Mouse (Mus musculus): ENCODE data around the gene Slc25a13. TPM values are rescaled to one million over a fixed set of nuclear protein-coding genes. Genes with fewer than 3 reads are reported as not detected.
A peak's percentile ranks its signal among the peaks of the same experiment; 100 is the strongest.

Slc25a13 gene
- total RNA-seq, 2 experiments from 2014 or later, result 124 to 140 TPM

GRCm38 (mm10) chr6:6070015-6070414 lies 147.0 kb downstream of the Slc25a13 start:
- DNase-seq (ENCODE audit: low spot score), result no peak
- intact Hi-C loops (cut with DNase I), result no loop called here

GRCm38 (mm10) chr6:6067201-6067600 lies 149.8 kb downstream of the Slc25a13 start:
- intact Hi-C loops (cut with DNase I), result no loop called here
- DNase-seq (ENCODE audit: low spot score), result no peak

GRCm38 (mm10) chr6:6058548-6058947 lies 158.4 kb downstream of the Slc25a13 start:
- DNase-seq (ENCODE audit: low spot score), result no peak
- intact Hi-C loops (cut with DNase I), result no loop called here

- DNase-seq (ENCODE audit: low spot score), result no peak
- intact Hi-C loops (cut with DNase I), result no loop called here
These were observed 163.0 kb downstream of the Slc25a13 start for GRCm38 (mm10) chr6:6053946-6054345.

- DNase-seq (ENCODE audit: low spot score), result no peak
- intact Hi-C loops (cut with DNase I), result no loop called here
These were observed 164.3 kb downstream of the Slc25a13 start for GRCm38 (mm10) chr6:6052696-6053095.

GRCm38 (mm10) chr6:6046729-6047424 lies 170.1 kb downstream of the Slc25a13 start:
- no peak for DNase-seq (ENCODE audit: low spot score)
- intact Hi-C loops (cut with DNase I), result no loop called here

GRCm38 (mm10) chr6:6038773-6039550 lies 178.0 kb downstream of the Slc25a13 start:
- intact Hi-C loops (cut with DNase I), result no loop called here
- no peak for DNase-seq (ENCODE audit: low spot score)

- intact Hi-C loops (cut with DNase I), result no loop called here
These were observed 189.3 kb downstream of the Slc25a13 start for GRCm38 (mm10) chr6:6027664-6028063.

GRCm38 (mm10) chr6:6023976-6024375 lies 193.0 kb downstream of the Slc25a13 start:
- intact Hi-C loops (cut with DNase I), result no loop called here
- no peak for DNase-seq (ENCODE audit: low spot score)

More at GRCm38 (mm10) chr6:6027664-6028063, 189.3 kb downstream of the Slc25a13 start:
- no peak for DNase-seq (ENCODE audit: low spot score)

- intact Hi-C loops (cut with DNase I), result no loop called here
- DNase-seq (ENCODE audit: low spot score), result no peak
These were observed 200.0 kb downstream of the Slc25a13 start for GRCm38 (mm10) chr6:6016931-6017330.

- intact Hi-C loops (cut with DNase I), result no loop called here
- DNase-seq (ENCODE audit: low spot score), result no peak
These were observed 201.4 kb downstream of the Slc25a13 start for GRCm38 (mm10) chr6:6015616-6016015.

GRCm38 (mm10) chr6:6011364-6011763 lies 205.6 kb downstream of the Slc25a13 start:
- intact Hi-C loops (cut with DNase I), result no loop called here
- DNase-seq (ENCODE audit: low spot score), result no peak

GRCm38 (mm10) chr6:6005762-6006431 lies 211.1 kb downstream of the Slc25a13 start:
- intact Hi-C loops (cut with DNase I), result loop anchor here (1.0 to 2.0 kb wide), 2 partner anchors 879 to 909 kb away; no protein-coding TSS in a partner anchor
- DNase-seq (ENCODE audit: low spot score), result peak; percentile 40

GRCm38 (mm10) chr6:6004756-6005485 lies 212.1 kb downstream of the Slc25a13 start:
- intact Hi-C loops (cut with DNase I), result loop anchor here (1.0 to 2.0 kb wide), 2 partner anchors 880 to 910 kb away; no protein-coding TSS in a partner anchor
- DNase-seq (ENCODE audit: low spot score), result no peak

GRCm38 (mm10) chr6:6002061-6002460 lies 214.9 kb downstream of the Slc25a13 start:
- intact Hi-C loops (cut with DNase I), result no loop called here
- DNase-seq (ENCODE audit: low spot score), result no peak

- no peak for DNase-seq (ENCODE audit: low spot score)
- intact Hi-C loops (cut with DNase I), result no loop called here
These were observed 219.4 kb downstream of the Slc25a13 start for GRCm38 (mm10) chr6:5997535-5997934.

GRCm38 (mm10) chr6:5993056-5993455 lies 223.9 kb downstream of the Slc25a13 start:
- DNase-seq (ENCODE audit: low spot score), result no peak
- intact Hi-C loops (cut with DNase I), result no loop called here

- intact Hi-C loops (cut with DNase I), result no loop called here
- peak; percentile 11 for DNase-seq (ENCODE audit: low spot score)
These were observed 224.9 kb downstream of the Slc25a13 start for GRCm38 (mm10) chr6:5991817-5992755.

- intact Hi-C loops (cut with DNase I), result no loop called here
- no peak for DNase-seq (ENCODE audit: low spot score)
These were observed 225.7 kb downstream of the Slc25a13 start for GRCm38 (mm10) chr6:5991243-5991642.

Data from heart, postnatal 25 days (tissue).